Mouse (Mus musculus) B cell, adult (primary cell): ENCODE results near the gene Lce1g. TPM values are rescaled to one million over a fixed set of nuclear protein-coding genes. Genes with fewer than 3 reads are reported as not detected.

Source experiments
- total RNA-seq: library from RNA; stranded (reverse); gene quantifications from 4 replicates; pipeline ENCODE4 v1.2.4, GENCODE M21; 2023; ENCODE audit not compliant: inconsistent age

Gene Lce1g
- not detected in 4 replicates for total RNA-seq

GRCm38 (mm10) chr3:92752238-92752637, at the start of gene Lce1g:
Gene Lce1g, minus strand, starts transcription at chr3:92752338.

GRCm38 (mm10) chr3:92790414-92790813, 38.3 kb upstream of the Lce1g start, which contains the start of gene Lce1j:
Gene Lce1j, minus strand, starts transcription at chr3:92790514.

GRCm38 (mm10) chr3:92778799-92779198, 26.7 kb upstream of the Lce1g start, which contains the start of gene Lce1i:
Gene Lce1i, minus strand, starts transcription at chr3:92778899.

GRCm38 (mm10) chr3:92764965-92765364, 12.8 kb upstream of the Lce1g start, which contains the start of gene Lce1h:
Gene Lce1h, minus strand, starts transcription at chr3:92765065.

GRCm38 (mm10) chr3:92738996-92739395, 13.1 kb downstream of the Lce1g start, which contains the start of gene Gm38119:
Gene Gm38119, minus strand, starts transcription at chr3:92739096.

GRCm38 (mm10) chr3:92720250-92720649, 31.9 kb downstream of the Lce1g start, which contains the start of gene Lce1f:
Gene Lce1f, minus strand, starts transcription at chr3:92720350.

GRCm38 (mm10) chr3:92708974-92709373, 43.2 kb downstream of the Lce1g start, which contains the start of gene Lce1e:
Gene Lce1e, minus strand, starts transcription at chr3:92709074.

Other genes starting within 250 kb of the Lce1g start
- gene 2310046K23Rik, start 217.8 kb downstream of the Lce1g start, total RNA-seq: not detected in 4 replicates
- not detected in 4 replicates for gene Ivl, start 178.6 kb downstream of the Lce1g start, total RNA-seq
- gene Smcp, start 163.3 kb downstream of the Lce1g start, total RNA-seq: not detected in 4 replicates
- gene 2210017I01Rik, start 144.8 kb downstream of the Lce1g start, total RNA-seq: not detected in 4 replicates
- gene Lce6a, start 130.7 kb downstream of the Lce1g start, total RNA-seq: not detected in 4 replicates
- not detected in 4 replicates for gene Lce1a1, start 104.0 kb downstream of the Lce1g start, total RNA-seq
- not detected in 4 replicates for gene Lce1b, start 95.4 kb downstream of the Lce1g start, total RNA-seq
- not detected in 4 replicates for gene Lce1a2, start 82.0 kb downstream of the Lce1g start, total RNA-seq
- not detected in 4 replicates for gene Lce1c, start 73.1 kb downstream of the Lce1g start, total RNA-seq
- gene Lce1d, start 65.1 kb downstream of the Lce1g start, total RNA-seq: not detected in 4 replicates
- not detected in 4 replicates for gene Lce1e, start 43.3 kb downstream of the Lce1g start, total RNA-seq
- not detected in 4 replicates for gene Lce1f, start 32.0 kb downstream of the Lce1g start, total RNA-seq
- gene Gm38119, start 13.2 kb downstream of the Lce1g start, total RNA-seq: not detected in 4 replicates
- not detected in 4 replicates for gene Lce1h, start 12.7 kb upstream of the Lce1g start, total RNA-seq
- not detected in 4 replicates for gene Lce1i, start 26.6 kb upstream of the Lce1g start, total RNA-seq
- gene Lce1j, start 38.2 kb upstream of the Lce1g start, total RNA-seq: not detected in 4 replicates
- gene Lce1k, start 55.6 kb upstream of the Lce1g start, total RNA-seq: not detected in 4 replicates
- not detected in 4 replicates for gene Kprp, start 74.9 kb upstream of the Lce1g start, total RNA-seq
- gene Lce1l, start 98.9 kb upstream of the Lce1g start, total RNA-seq: not detected in 4 replicates
- gene 2310050C09Rik, start 117.9 kb upstream of the Lce1g start, total RNA-seq: not detected in 4 replicates
- not detected in 4 replicates for gene Lce3a, start 173.9 kb upstream of the Lce1g start, total RNA-seq
- gene Lce3b, start 180.6 kb upstream of the Lce1g start, total RNA-seq: not detected in 4 replicates
- not detected in 4 replicates for gene Lce3c, start 192.1 kb upstream of the Lce1g start, total RNA-seq
- not detected in 4 replicates for gene Lce3d, start 205.1 kb upstream of the Lce1g start, total RNA-seq
- gene Lce3e, start 214.7 kb upstream of the Lce1g start, total RNA-seq: not detected in 4 replicates
- not detected in 4 replicates for gene Lce3f, start 239.9 kb upstream of the Lce1g start, total RNA-seq